Mouse (Mus musculus): ENCODE data around the gene Ppil3. TPM values are rescaled to one million over a fixed set of nuclear protein-coding genes. Genes with fewer than 3 reads are reported as not detected.

The Ppil3 gene
- polyA plus RNA-seq, 1 experiment from 2014 or later, result 51.0 TPM

DNA sequence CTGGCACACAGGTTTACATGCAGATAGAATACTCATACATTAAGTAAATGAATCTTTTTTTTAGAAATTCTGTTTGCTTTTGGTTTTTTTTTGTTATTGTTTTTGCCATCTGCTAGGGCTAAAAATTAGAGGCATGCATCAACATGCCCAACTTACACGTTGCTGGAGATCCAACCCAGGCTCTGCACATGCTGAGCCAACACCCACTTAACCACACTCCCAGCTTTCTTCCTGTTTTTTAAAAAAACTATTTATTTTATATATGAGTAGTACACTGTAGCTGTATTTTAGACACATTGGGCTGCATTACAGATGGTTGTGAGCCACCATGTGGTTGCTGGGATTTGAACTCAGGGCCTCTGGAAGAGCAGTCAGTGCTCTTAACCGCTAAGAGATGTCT is 29.2 kb downstream of the Ppil3 start:
- no peaks in the 10 kb centered on the region for H3K27me3 ChIP-seq (replicated peaks; ENCODE audit: control insufficient read depth, insufficient read depth, low read length)
- H3K4me2 ChIP-seq (ENCODE audit: low read length), result no peak overlapping the region
- no peak overlapping the region for H3K9ac ChIP-seq (ENCODE audit: low read depth, low read length)
- no peaks in the 10 kb centered on the region for H3K9me3 ChIP-seq (ENCODE audit: control insufficient read depth, low read length)
- no peak overlapping the region for H3K27ac ChIP-seq (ENCODE audit: low read depth, low read length)
- peaks cover 2% of the 10 kb centered on the region for H3K4me1 ChIP-seq (ENCODE audit: control insufficient read depth, insufficient read depth, low read depth, low read length)
- WGBS, result 88% methylated on average over 2 of the region's 2 CpGs
- ATAC-seq, result no peak
- no peak overlapping the region for H3K4me3 ChIP-seq (ENCODE audit: low read length)
- H3K36me3 ChIP-seq (ENCODE audit: control insufficient read depth, insufficient read depth, low read length), result peaks cover 59% of the 10 kb centered on the region

GRCm38 (mm10) chr1:58415442-58415841 is 29.8 kb downstream of the Ppil3 start:
- no peak for ATAC-seq
- Histone ChIP-seq H3K36me3 (ENCODE audit: control insufficient read depth, insufficient read depth, low read length) (peaks cover 63% of the 10 kb centered on the region), H3K9ac (ENCODE audit: low read depth, low read length) (no peak overlapping the region), H3K27ac (ENCODE audit: low read depth, low read length) (no peak overlapping the region), H3K4me2 (ENCODE audit: low read length) (no peak overlapping the region), H3K27me3 (replicated peaks; ENCODE audit: control insufficient read depth, insufficient read depth, low read length) (no peaks in the 10 kb centered on the region), H3K9me3 (ENCODE audit: control insufficient read depth, low read length) (no peaks in the 10 kb centered on the region), H3K4me3 (ENCODE audit: low read length) (no peak overlapping the region), H3K4me1 (ENCODE audit: control insufficient read depth, insufficient read depth, low read depth, low read length) (no peaks in the 10 kb centered on the region)
- WGBS, result 23% methylated on average over 1 of the region's 1 CpGs

- 93% methylated on average over 7 of the region's 7 CpGs for WGBS
- Histone ChIP-seq H3K4me1 (ENCODE audit: control insufficient read depth, insufficient read depth, low read depth, low read length) (no peaks in the 10 kb centered on the region), H3K36me3 (ENCODE audit: control insufficient read depth, insufficient read depth, low read length) (peaks cover 43% of the 10 kb centered on the region), H3K4me3 (ENCODE audit: low read length) (no peak overlapping the region), H3K4me2 (ENCODE audit: low read length) (no peak overlapping the region), H3K9me3 (ENCODE audit: control insufficient read depth, low read length) (no peaks in the 10 kb centered on the region), H3K9ac (ENCODE audit: low read depth, low read length) (no peak overlapping the region), H3K27me3 (replicated peaks; ENCODE audit: control insufficient read depth, insufficient read depth, low read length) (no peaks in the 10 kb centered on the region), H3K27ac (ENCODE audit: low read depth, low read length) (no peak overlapping the region)
- ATAC-seq, result no peak; the same call in 1 of the 2 replicates
Measured at GRCm38 (mm10) chr1:58410776-58411175, 34.5 kb downstream of the Ppil3 start.

DNA sequence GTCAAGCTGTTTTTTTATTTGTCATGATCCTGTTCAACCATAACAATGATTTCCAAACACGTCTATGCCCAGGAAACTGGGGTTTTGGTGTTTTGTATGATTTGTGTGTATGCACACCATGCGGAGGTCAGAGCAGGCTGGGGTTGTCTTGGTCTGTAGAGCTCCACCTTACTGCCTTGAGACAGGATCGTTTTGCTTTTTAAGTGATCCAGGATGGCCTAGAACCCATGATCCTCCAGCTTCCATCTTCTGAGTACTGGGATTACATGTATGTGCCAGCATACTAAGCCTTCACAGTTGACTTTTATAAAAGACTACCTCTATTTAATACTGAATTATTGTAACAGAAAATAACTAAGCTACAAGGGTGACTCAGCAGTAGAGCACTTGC is 35.1 kb downstream of the Ppil3 start:
- Histone ChIP-seq H3K9me3 (ENCODE audit: control insufficient read depth, low read length) (no peaks in the 10 kb centered on the region), H3K9ac (ENCODE audit: low read depth, low read length) (no peak overlapping the region), H3K27ac (ENCODE audit: low read depth, low read length) (no peak overlapping the region), H3K36me3 (ENCODE audit: control insufficient read depth, insufficient read depth, low read length) (peaks cover 41% of the 10 kb centered on the region), H3K27me3 (replicated peaks; ENCODE audit: control insufficient read depth, insufficient read depth, low read length) (no peaks in the 10 kb centered on the region), H3K4me1 (ENCODE audit: control insufficient read depth, insufficient read depth, low read depth, low read length) (no peaks in the 10 kb centered on the region), H3K4me2 (ENCODE audit: low read length) (no peak overlapping the region), H3K4me3 (ENCODE audit: low read length) (no peak overlapping the region)
- ATAC-seq, result peak; percentile 26; the same call in 1 of the 2 replicates
- 85% methylated on average over 3 of the region's 3 CpGs for WGBS

GRCm38 (mm10) chr1:58409553-58410197 is 35.6 kb downstream of the Ppil3 start:
- ATAC-seq, result no peak
- Histone ChIP-seq H3K4me1 (ENCODE audit: control insufficient read depth, insufficient read depth, low read depth, low read length) (no peaks in the 10 kb centered on the region), H3K27ac (ENCODE audit: low read depth, low read length) (no peak overlapping the region), H3K4me2 (ENCODE audit: low read length) (no peak overlapping the region), H3K4me3 (ENCODE audit: low read length) (no peak overlapping the region), H3K9ac (ENCODE audit: low read depth, low read length) (no peak overlapping the region), H3K27me3 (replicated peaks; ENCODE audit: control insufficient read depth, insufficient read depth, low read length) (no peaks in the 10 kb centered on the region), H3K9me3 (ENCODE audit: control insufficient read depth, low read length) (no peaks in the 10 kb centered on the region), H3K36me3 (ENCODE audit: control insufficient read depth, insufficient read depth, low read length) (peaks cover 39% of the 10 kb centered on the region)
- WGBS, result 86% methylated on average over 5 of the region's 5 CpGs

DNA sequence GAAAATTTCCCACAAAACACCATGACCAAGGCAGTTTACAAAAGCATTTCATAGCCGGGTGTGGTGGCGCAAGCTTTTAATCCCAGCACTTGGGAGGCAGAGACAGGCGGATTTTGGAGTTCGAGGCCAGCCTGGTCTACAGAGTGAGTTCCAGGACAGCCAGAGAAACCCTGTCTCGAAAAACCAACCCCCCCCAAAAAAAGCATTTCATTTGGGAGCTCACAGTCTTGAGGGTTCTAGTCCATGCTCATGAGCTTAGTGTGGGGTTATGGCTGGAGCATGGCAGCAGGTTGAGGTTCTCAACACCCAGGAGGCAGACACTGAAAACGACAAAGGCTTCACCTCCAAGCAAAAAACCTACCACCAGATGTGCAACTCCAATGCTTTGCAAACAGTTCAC is 37.1 kb downstream of the Ppil3 start:
- H3K4me3 ChIP-seq (ENCODE audit: low read length), result no peak overlapping the region
- H3K4me2 ChIP-seq (ENCODE audit: low read length), result no peak overlapping the region
- no peaks in the 10 kb centered on the region for H3K9me3 ChIP-seq (ENCODE audit: control insufficient read depth, low read length)
- whole genome bisulfite sequencing, result 87% methylated on average over 6 of the region's 6 CpGs
- H3K4me1 ChIP-seq (ENCODE audit: control insufficient read depth, insufficient read depth, low read depth, low read length), result no peaks in the 10 kb centered on the region
- no peak overlapping the region for H3K27ac ChIP-seq (ENCODE audit: low read depth, low read length)
- ATAC-seq, result no peak
- H3K27me3 ChIP-seq (replicated peaks; ENCODE audit: control insufficient read depth, insufficient read depth, low read length), result no peaks in the 10 kb centered on the region
- H3K36me3 ChIP-seq (ENCODE audit: control insufficient read depth, insufficient read depth, low read length), result peaks cover 38% of the 10 kb centered on the region
- H3K9ac ChIP-seq (ENCODE audit: low read depth, low read length), result no peak overlapping the region

DNA sequence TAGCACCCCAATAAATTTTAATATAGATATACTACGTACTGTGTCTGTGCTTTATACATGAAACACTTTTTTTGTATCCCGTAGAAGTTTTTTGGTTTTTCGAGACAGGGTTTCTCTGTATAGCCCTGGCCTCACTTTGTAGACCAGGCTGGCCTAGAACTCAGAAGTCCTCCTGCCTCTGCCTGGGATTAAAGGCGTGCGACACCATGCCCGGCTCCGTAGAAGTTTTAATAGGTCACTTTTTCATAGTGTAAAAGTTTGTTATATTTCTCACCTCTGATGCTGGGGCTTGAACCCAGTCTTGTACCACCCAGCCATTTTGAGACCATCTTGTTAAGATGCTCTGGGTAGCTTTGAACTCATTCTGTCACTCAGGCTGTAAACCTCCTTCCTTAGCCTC is 38.0 kb downstream of the Ppil3 start:
- ATAC-seq, result no peak
- peaks cover 39% of the 10 kb centered on the region for H3K36me3 ChIP-seq (ENCODE audit: control insufficient read depth, insufficient read depth, low read length)
- no peaks in the 10 kb centered on the region for H3K27me3 ChIP-seq (replicated peaks; ENCODE audit: control insufficient read depth, insufficient read depth, low read length)
- no peak overlapping the region for H3K9ac ChIP-seq (ENCODE audit: low read depth, low read length)
- H3K9me3 ChIP-seq (ENCODE audit: control insufficient read depth, low read length), result no peaks in the 10 kb centered on the region
- no peak overlapping the region for H3K4me2 ChIP-seq (ENCODE audit: low read length)
- no peak overlapping the region for H3K4me3 ChIP-seq (ENCODE audit: low read length)
- H3K27ac ChIP-seq (ENCODE audit: low read depth, low read length), result no peak overlapping the region
- H3K4me1 ChIP-seq (ENCODE audit: control insufficient read depth, insufficient read depth, low read depth, low read length), result no peaks in the 10 kb centered on the region
- 95% methylated on average over 7 of the region's 7 CpGs for WGBS

DNA sequence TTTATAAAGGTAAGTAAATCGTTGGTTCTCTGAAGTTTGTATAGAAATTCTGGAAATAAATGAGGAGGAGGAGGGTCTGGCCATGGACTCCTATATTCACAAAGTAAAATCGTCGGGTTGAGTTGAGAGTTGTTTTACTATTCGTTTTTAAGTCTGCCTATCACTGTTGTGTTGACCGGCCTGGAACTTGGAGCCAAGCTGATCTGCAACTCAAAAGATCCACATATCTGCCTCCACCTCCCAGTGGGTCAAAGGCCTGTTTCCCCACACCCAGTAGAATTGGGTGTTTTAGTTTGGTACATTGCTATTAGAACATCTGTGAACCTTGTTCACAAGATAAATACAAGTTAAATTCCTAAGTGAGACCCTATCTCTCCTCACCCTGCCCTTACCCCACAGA is 41.5 kb downstream of the Ppil3 start:
- WGBS, result 96% methylated on average over 5 of the region's 5 CpGs
- H3K9ac ChIP-seq (ENCODE audit: low read depth, low read length), result no peak overlapping the region
- H3K4me3 ChIP-seq (ENCODE audit: low read length), result no peak overlapping the region
- H3K27me3 ChIP-seq (replicated peaks; ENCODE audit: control insufficient read depth, insufficient read depth, low read length), result no peaks in the 10 kb centered on the region
- H3K4me1 ChIP-seq (ENCODE audit: control insufficient read depth, insufficient read depth, low read depth, low read length), result no peaks in the 10 kb centered on the region
- no peak overlapping the region for H3K4me2 ChIP-seq (ENCODE audit: low read length)
- H3K36me3 ChIP-seq (ENCODE audit: control insufficient read depth, insufficient read depth, low read length), result peaks cover 46% of the 10 kb centered on the region
- no peaks in the 10 kb centered on the region for H3K9me3 ChIP-seq (ENCODE audit: control insufficient read depth, low read length)
- H3K27ac ChIP-seq (ENCODE audit: low read depth, low read length), result no peak overlapping the region
- ATAC-seq, result no peak

- Histone ChIP-seq H3K9me3 (ENCODE audit: control insufficient read depth, low read length) (no peaks in the 10 kb centered on the region), H3K4me3 (ENCODE audit: low read length) (no peak overlapping the region), H3K4me2 (ENCODE audit: low read length) (no peak overlapping the region), H3K27ac (ENCODE audit: low read depth, low read length) (no peak overlapping the region), H3K4me1 (ENCODE audit: control insufficient read depth, insufficient read depth, low read depth, low read length) (no peaks in the 10 kb centered on the region), H3K9ac (ENCODE audit: low read depth, low read length) (no peak overlapping the region), H3K36me3 (ENCODE audit: control insufficient read depth, insufficient read depth, low read length) (peaks cover 61% of the 10 kb centered on the region), H3K27me3 (replicated peaks; ENCODE audit: control insufficient read depth, insufficient read depth, low read length) (no peaks in the 10 kb centered on the region)
- no peak for ATAC-seq
- WGBS, result 92% methylated on average over 6 of the region's 6 CpGs
Measured at GRCm38 (mm10) chr1:58401396-58401795, 43.9 kb downstream of the Ppil3 start.

GRCm38 (mm10) chr1:58397731-58398130 is 47.6 kb downstream of the Ppil3 start:
- Histone ChIP-seq H3K36me3 (ENCODE audit: control insufficient read depth, insufficient read depth, low read length) (peaks cover 56% of the 10 kb centered on the region), H3K4me2 (ENCODE audit: low read length) (no peak overlapping the region), H3K9me3 (ENCODE audit: control insufficient read depth, low read length) (no peaks in the 10 kb centered on the region), H3K27me3 (replicated peaks; ENCODE audit: control insufficient read depth, insufficient read depth, low read length) (no peaks in the 10 kb centered on the region), H3K4me1 (ENCODE audit: control insufficient read depth, insufficient read depth, low read depth, low read length) (peaks cover 9% of the 10 kb centered on the region), H3K9ac (ENCODE audit: low read depth, low read length) (no peak overlapping the region), H3K4me3 (ENCODE audit: low read length) (no peak overlapping the region), H3K27ac (ENCODE audit: low read depth, low read length) (no peak overlapping the region)
- 95% methylated on average over 6 of the region's 6 CpGs for WGBS
- no peak for ATAC-seq
